Mouse (Mus musculus) thymus, postnatal 14 days (tissue): ENCODE measurements around the gene Hba-a2.
"Not testable (repeated sequence)": the region's sequence is repeated elsewhere in the genome, so short reads cannot be mapped to it uniquely, and the experiment has no call there.

Experiments
- DNase-seq: peaks from one replicate; pipeline ENCODE4 v3.0.0; 2021

Hba-a2 gene

GRCm38 (mm10) chr11:32296203-32296602 lies at the start of gene Hba-a2:
Gene Hba-a2 (plus strand): TSS chr11:32296489.
- DNase-seq: not testable (repeated sequence)

GRCm38 (mm10) chr11:32247068-32247467 lies 49.2 kb upstream of the Hba-a2 start:
- DNase-seq: peak; percentile 45

GRCm38 (mm10) chr11:32248350-32248749 lies 47.9 kb upstream of the Hba-a2 start:
- DNase-seq: no peak

- no peak for DNase-seq
Observed at GRCm38 (mm10) chr11:32250880-32251763, 45.2 kb upstream of the Hba-a2 start.

- DNase-seq: no peak
Observed at GRCm38 (mm10) chr11:32253121-32253520, 43.2 kb upstream of the Hba-a2 start.

- no peak for DNase-seq
Observed at GRCm38 (mm10) chr11:32256146-32256545, 40.1 kb upstream of the Hba-a2 start.

- no peak for DNase-seq
Observed at GRCm38 (mm10) chr11:32256566-32256965, 39.7 kb upstream of the Hba-a2 start.

GRCm38 (mm10) chr11:32262674-32263415 lies 33.4 kb upstream of the Hba-a2 start:
- DNase-seq: no peak

GRCm38 (mm10) chr11:32265117-32265738 lies 31.1 kb upstream of the Hba-a2 start:
- DNase-seq: no peak

- DNase-seq: peak; percentile 10
Observed at GRCm38 (mm10) chr11:32266194-32266593, 30.1 kb upstream of the Hba-a2 start.

GRCm38 (mm10) chr11:32266776-32267175 lies 29.5 kb upstream of the Hba-a2 start:
- DNase-seq: no peak

- DNase-seq: peak; percentile 98
Observed at GRCm38 (mm10) chr11:32267188-32267884, 29.0 kb upstream of the Hba-a2 start, which contains the start of gene Nprl3. Gene Nprl3 (minus strand): TSS chr11:32267707.

- DNase-seq: peak; percentile 26
Observed at GRCm38 (mm10) chr11:32267964-32268363, 28.3 kb upstream of the Hba-a2 start.

GRCm38 (mm10) chr11:32268952-32269351 lies 27.3 kb upstream of the Hba-a2 start:
- no peak for DNase-seq

GRCm38 (mm10) chr11:32271178-32271577 lies 25.1 kb upstream of the Hba-a2 start:
- DNase-seq: no peak

- DNase-seq: no peak
Observed at GRCm38 (mm10) chr11:32276347-32276746, 19.9 kb upstream of the Hba-a2 start, which contains the start of gene Hba-x. Gene Hba-x (plus strand): TSS chr11:32276400.

- no peak for DNase-seq
Observed at GRCm38 (mm10) chr11:32277736-32278457, 18.4 kb upstream of the Hba-a2 start.

- no peak for DNase-seq
Observed at GRCm38 (mm10) chr11:32278458-32278957, 17.8 kb upstream of the Hba-a2 start.

GRCm38 (mm10) chr11:32280646-32281045 lies 15.6 kb upstream of the Hba-a2 start:
- DNase-seq: no peak

GRCm38 (mm10) chr11:32281416-32282144 lies 14.7 kb upstream of the Hba-a2 start:
- DNase-seq: no peak
